Mouse (Mus musculus) lung, postnatal 0 days (tissue): ENCODE results near the gene Syde2.

ENCODE experiments used
- CTCF ChIP-seq: IDR thresholded peaks from 2 replicates; pipeline ENCODE4 v1.5.1; 2016; ENCODE audit warnings: antibody characterized with exemption, mild to moderate bottlenecking
- EP300 ChIP-seq: IDR thresholded peaks from 2 replicates; pipeline ENCODE4 v1.6.1; 2016; ENCODE audit warnings: antibody characterized with exemption, mild to moderate bottlenecking, control low read depth

DNA sequence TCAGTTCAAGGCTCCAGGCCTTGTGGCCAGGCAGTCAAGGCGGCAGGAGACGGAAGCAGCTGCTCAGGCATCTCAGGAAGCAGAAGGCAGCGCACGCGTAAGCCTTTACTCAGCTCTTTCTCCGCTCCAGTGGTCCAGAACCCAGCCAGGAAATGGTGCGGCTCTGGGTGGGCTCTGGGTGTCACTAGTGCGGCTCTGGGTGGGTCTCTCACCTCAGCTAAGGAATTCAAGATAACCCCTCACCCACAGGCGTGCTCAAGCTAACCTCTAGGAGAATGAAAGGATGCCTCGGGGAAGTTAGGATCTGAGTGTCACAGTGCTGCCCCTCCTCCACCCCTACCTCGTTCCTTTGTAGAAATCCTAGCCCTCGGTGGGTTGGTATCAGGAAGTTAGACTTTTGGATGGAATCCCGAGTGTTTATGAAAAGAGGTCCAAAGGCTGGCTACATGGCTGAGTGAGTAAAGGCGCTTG, 18.6 kb upstream of the Syde2 start:
- no peak for TF ChIP-seq EP300
- TF ChIP-seq CTCF: no peak
